Mouse (Mus musculus) urinary bladder, adult 2 months (tissue): ENCODE measurements around the gene Slc39a8. TPM values are rescaled to one million over a fixed set of nuclear protein-coding genes. Genes with fewer than 3 reads are reported as not detected.

Experiments
- DNase-seq: peaks from one replicate; pipeline ENCODE4 v3.0.0; 2022; ENCODE audit warnings: low spot score
- polyA plus RNA-seq: library from polyadenylated mRNA; depleted of rRNA; stranded (reverse); fragments of >200 nt; gene quantifications from 2 replicates; pipeline ENCODE4 v1.2.3, GENCODE M21; 2012; rRNA removed

Gene Slc39a8
- 3.3 and 5.0 TPM in 2 replicates for polyA plus RNA-seq

GRCm38 (mm10) chr3:135825016-135825753 is at the start of gene Slc39a8:
TSS of gene Slc39a8 (plus strand) at chr3:135825279.
- peak; percentile 50 for DNase-seq

- no peak for DNase-seq
These were observed 40.0 kb upstream of the Slc39a8 start for GRCm38 (mm10) chr3:135785065-135785464.

GRCm38 (mm10) chr3:135796117-135796516 is 29.0 kb upstream of the Slc39a8 start:
- DNase-seq: no peak

- DNase-seq: no peak
These were observed 26.8 kb upstream of the Slc39a8 start for GRCm38 (mm10) chr3:135798241-135798640.

GRCm38 (mm10) chr3:135798665-135799064 is 26.4 kb upstream of the Slc39a8 start:
- no peak for DNase-seq

- DNase-seq: no peak
These were observed 10.4 kb upstream of the Slc39a8 start for GRCm38 (mm10) chr3:135814665-135815064.

GRCm38 (mm10) chr3:135815973-135816727 is 8.9 kb upstream of the Slc39a8 start:
- no peak for DNase-seq

- no peak for DNase-seq
These were observed 8.0 kb upstream of the Slc39a8 start for GRCm38 (mm10) chr3:135817124-135817523.

GRCm38 (mm10) chr3:135824436-135824835 is 643 bp upstream of the Slc39a8 start:
- DNase-seq: no peak

- peak; percentile 37 for DNase-seq
These were observed 940 bp downstream of the Slc39a8 start for GRCm38 (mm10) chr3:135825754-135826683.

- DNase-seq: no peak
These were observed 1.7 kb downstream of the Slc39a8 start for GRCm38 (mm10) chr3:135826684-135827249.

- DNase-seq: no peak
These were observed 2.9 kb downstream of the Slc39a8 start for GRCm38 (mm10) chr3:135828000-135828399.

- DNase-seq: no peak
These were observed 7.4 kb downstream of the Slc39a8 start for GRCm38 (mm10) chr3:135832496-135832895.

GRCm38 (mm10) chr3:135832907-135833306 is 7.8 kb downstream of the Slc39a8 start:
- DNase-seq: no peak

- DNase-seq: no peak
These were observed 9.9 kb downstream of the Slc39a8 start for GRCm38 (mm10) chr3:135834988-135835387.

GRCm38 (mm10) chr3:135839535-135839934 is 14.5 kb downstream of the Slc39a8 start:
- no peak for DNase-seq

- DNase-seq: no peak
These were observed 15.1 kb downstream of the Slc39a8 start for GRCm38 (mm10) chr3:135840185-135840584.

GRCm38 (mm10) chr3:135841716-135842511 is 16.8 kb downstream of the Slc39a8 start:
- no peak for DNase-seq

GRCm38 (mm10) chr3:135843181-135843580 is 18.1 kb downstream of the Slc39a8 start:
- no peak for DNase-seq

GRCm38 (mm10) chr3:135843707-135844106 is 18.6 kb downstream of the Slc39a8 start:
- DNase-seq: no peak

- no peak for DNase-seq
These were observed 19.8 kb downstream of the Slc39a8 start for GRCm38 (mm10) chr3:135844835-135845234.
